Mouse (Mus musculus) liver, embryonic 14.5 days (tissue): ENCODE results near the gene Tnni3.

Experiments
- CTCF ChIP-seq: IDR thresholded peaks from 2 replicates; pipeline ENCODE4 v1.5.1; 2016; ENCODE audit warnings: antibody characterized with exemption, low read depth, control low read depth
- EP300 ChIP-seq: IDR thresholded peaks from 2 replicates; pipeline ENCODE4 v1.6.1; 2016; ENCODE audit warnings: antibody characterized with exemption, low read depth

GRCm38 (mm10) chr7:4507220-4507619 is 16.8 kb downstream of the Tnni3 start:
- TF ChIP-seq CTCF: no peak
- TF ChIP-seq EP300: no peak
